Mouse (Mus musculus) sigmoid colon, adult 10 weeks (tissue): Measurements from ENCODE around the gene Itsn1. TPM values are rescaled to one million over a fixed set of nuclear protein-coding genes. Genes with fewer than 3 reads are reported as not detected.

Source experiments
- polyA plus RNA-seq: library from polyadenylated mRNA; stranded (reverse); fragments of 350-450 nt; fragmentation: Illumina TruSeq; extraction: RNeasy Lipid Tissue Mini Kit (QIAGEN cat#74804); gene quantifications from one replicate; pipeline ENCODE4 v1.2.3, GENCODE M21; 2014; ENCODE audit warnings: low read depth, low replicate concordance

Itsn1 gene
- polyA plus RNA-seq, result 29.5 TPM

DNA sequence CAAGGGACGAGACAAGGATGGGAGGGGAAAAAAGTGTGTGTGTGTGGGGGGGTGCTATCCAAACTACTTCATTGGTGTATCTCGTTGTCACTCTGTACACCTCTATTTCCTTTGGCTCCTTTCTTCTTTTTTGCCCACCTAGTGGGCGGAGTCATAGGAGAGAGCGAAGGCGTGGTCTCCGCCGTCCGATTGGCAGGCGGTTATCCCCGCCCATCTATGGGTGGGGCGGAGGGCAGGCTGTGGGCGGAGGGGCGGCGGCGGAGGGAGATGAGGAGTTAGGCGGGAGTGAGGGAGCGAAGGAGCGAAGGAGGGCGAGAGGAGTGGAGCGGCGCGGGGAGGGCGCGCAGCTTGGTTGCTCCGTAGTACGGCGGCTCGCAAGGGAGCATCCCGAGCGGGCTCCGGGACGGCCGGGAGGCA is at the start of gene Itsn1:
Gene Itsn1, plus strand, starts transcription at position 216 of the 417 bp plus-strand sequence.

DNA sequence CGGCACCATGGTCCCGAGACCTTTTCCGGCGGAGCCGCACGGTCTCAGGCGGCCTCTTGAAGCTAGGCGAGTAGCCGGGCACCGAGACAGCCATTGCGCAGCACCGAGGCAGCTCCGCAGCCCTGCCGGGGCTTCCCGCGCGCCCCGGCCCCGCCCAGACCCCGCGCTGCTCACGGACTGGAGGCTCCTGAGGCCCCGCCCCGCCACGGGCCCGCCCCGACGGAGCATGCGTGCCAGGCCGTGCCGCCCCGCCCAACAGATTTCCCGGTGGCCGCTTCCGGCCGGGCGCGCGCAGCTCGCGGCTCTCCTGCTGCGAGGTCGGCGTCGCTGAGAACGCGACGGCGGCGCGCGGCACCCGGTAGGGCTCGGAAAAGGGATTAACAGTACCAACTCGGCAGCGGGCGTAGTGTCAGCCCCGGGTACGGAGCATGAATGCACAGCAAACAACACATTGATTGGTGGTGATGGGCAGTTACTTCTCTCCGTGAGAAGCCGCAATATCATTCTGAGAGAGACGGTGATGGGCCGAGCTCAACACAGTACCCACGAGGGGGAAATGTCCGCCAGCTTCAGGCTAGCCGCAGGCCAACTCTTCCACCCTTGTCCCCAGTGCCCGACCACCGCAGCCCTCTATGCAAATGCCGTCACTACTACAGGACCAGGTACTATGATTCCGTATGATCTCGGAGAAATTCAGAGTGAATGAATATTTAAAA is 40.3 kb upstream of the Itsn1 start, which contains the start of gene Donson:
Gene Donson, minus strand, starts transcription at position 152 of the 716 bp plus-strand sequence.

DNA sequence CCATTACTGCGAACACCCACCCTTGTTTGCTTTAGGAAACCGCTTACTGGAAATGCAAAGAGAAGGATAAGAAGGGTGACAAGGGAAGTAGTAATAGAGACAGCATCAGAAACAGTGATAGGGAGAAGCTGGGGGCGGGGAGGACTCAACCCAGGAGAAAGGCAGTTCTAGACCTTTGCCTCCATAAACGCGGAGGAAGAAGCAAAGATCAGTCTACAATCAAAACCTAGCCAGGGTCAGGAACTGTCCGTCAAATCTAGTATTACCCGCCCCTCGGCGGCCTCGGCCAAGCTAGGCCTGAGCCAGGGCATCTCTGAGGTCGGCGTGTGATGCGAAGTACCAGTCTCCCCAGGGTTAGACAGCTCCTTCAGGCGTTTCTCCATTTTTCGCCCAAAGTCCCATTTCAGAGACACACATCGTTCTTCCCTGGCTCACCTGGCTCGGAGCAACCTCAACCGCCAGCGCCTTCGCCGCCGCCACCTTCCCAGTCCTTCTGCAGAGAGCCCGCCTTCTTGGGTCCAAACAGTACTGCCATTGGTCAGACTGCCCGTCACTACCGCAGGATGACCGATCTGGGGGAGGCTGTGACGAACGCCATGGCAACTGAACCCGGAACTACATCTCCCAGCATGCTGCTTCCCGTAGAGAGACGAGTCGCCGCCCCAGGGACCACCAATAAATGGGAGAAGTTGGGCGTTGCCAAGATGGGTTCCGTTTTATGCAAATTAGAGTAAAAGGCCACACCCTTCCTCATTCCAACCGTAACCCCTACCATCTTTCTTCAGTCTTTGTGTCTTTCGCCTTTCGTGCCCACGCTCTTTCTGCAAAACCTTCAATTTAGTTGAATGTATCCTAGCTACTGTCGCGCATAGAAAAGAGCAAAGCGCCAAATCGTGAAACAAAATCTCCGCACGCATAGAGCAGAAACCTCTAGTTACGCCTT is 687 bp upstream of the Itsn1 start, which contains the start of gene Cryzl1:
Gene Cryzl1, minus strand, starts transcription at position 853 of the 943 bp plus-strand sequence.

Other genes with a start within 250 kb of the Itsn1 start
- 76.5 TPM for gene Ifnar1, start 244.0 kb upstream of the Itsn1 start, polyA plus RNA-seq
- gene Ifngr2, start 182.2 kb upstream of the Itsn1 start, polyA plus RNA-seq, result 71.5 TPM
- gene Tmem50b, start 131.5 kb upstream of the Itsn1 start, polyA plus RNA-seq, result 91.2 TPM
- 12.6 TPM for gene Dnajc28, start 110.3 kb upstream of the Itsn1 start, polyA plus RNA-seq
- 10.5 TPM for gene Gart, start 82.3 kb upstream of the Itsn1 start, polyA plus RNA-seq
- 779 TPM for gene Son, start 81.8 kb upstream of the Itsn1 start, polyA plus RNA-seq
- 18.3 TPM for gene Donson, start 40.5 kb upstream of the Itsn1 start, polyA plus RNA-seq
- 128 TPM for gene Cryzl1, start 306 bp upstream of the Itsn1 start, polyA plus RNA-seq